Mouse (Mus musculus): Measurements from ENCODE around the gene Uaca.

Gene Uaca

GRCm38 (mm10) chr9:60794210-60794840, at the start of gene Uaca:
TSS of gene Uaca (plus strand) at chr9:60794542.
- no peak for DNase-seq (ENCODE audit: low read depth, low spot score)

GRCm38 (mm10) chr9:60744971-60745370, 49.4 kb upstream of the Uaca start:
- no peak for DNase-seq (ENCODE audit: low read depth, low spot score)

GRCm38 (mm10) chr9:60746561-60746960, 47.8 kb upstream of the Uaca start:
- no peak for DNase-seq (ENCODE audit: low read depth, low spot score)

- DNase-seq (ENCODE audit: low read depth, low spot score): no peak
Observed at GRCm38 (mm10) chr9:60747672-60748071, 46.7 kb upstream of the Uaca start.

GRCm38 (mm10) chr9:60748191-60748590, 46.2 kb upstream of the Uaca start:
- DNase-seq (ENCODE audit: low read depth, low spot score): no peak

GRCm38 (mm10) chr9:60749105-60749504, 45.2 kb upstream of the Uaca start:
- DNase-seq (ENCODE audit: low read depth, low spot score): no peak

GRCm38 (mm10) chr9:60751098-60751497, 43.2 kb upstream of the Uaca start:
- no peak for DNase-seq (ENCODE audit: low read depth, low spot score)

GRCm38 (mm10) chr9:60751971-60752370, 42.4 kb upstream of the Uaca start:
- DNase-seq (ENCODE audit: low read depth, low spot score): no peak

- no peak for DNase-seq (ENCODE audit: low read depth, low spot score)
Observed at GRCm38 (mm10) chr9:60752636-60753035, 41.7 kb upstream of the Uaca start.

- DNase-seq (ENCODE audit: low read depth, low spot score): peak; percentile 38
Observed at GRCm38 (mm10) chr9:60756258-60756657, 38.1 kb upstream of the Uaca start.

- no peak for DNase-seq (ENCODE audit: low read depth, low spot score)
Observed at GRCm38 (mm10) chr9:60756866-60757740, 37.2 kb upstream of the Uaca start.

- DNase-seq (ENCODE audit: low read depth, low spot score): no peak
Observed at GRCm38 (mm10) chr9:60757817-60758216, 36.5 kb upstream of the Uaca start.

- no peak for DNase-seq (ENCODE audit: low read depth, low spot score)
Observed at GRCm38 (mm10) chr9:60759436-60760007, 34.8 kb upstream of the Uaca start.

- no peak for DNase-seq (ENCODE audit: low read depth, low spot score)
Observed at GRCm38 (mm10) chr9:60765181-60765580, 29.2 kb upstream of the Uaca start.

- DNase-seq (ENCODE audit: low read depth, low spot score): no peak
Observed at GRCm38 (mm10) chr9:60768393-60768792, 25.9 kb upstream of the Uaca start.

- no peak for DNase-seq (ENCODE audit: low read depth, low spot score)
Observed at GRCm38 (mm10) chr9:60769711-60770111, 24.6 kb upstream of the Uaca start.

- no peak for DNase-seq (ENCODE audit: low read depth, low spot score)
Observed at GRCm38 (mm10) chr9:60773713-60774112, 20.6 kb upstream of the Uaca start.

GRCm38 (mm10) chr9:60776899-60777298, 17.4 kb upstream of the Uaca start:
- DNase-seq (ENCODE audit: low read depth, low spot score): no peak

- no peak for DNase-seq (ENCODE audit: low read depth, low spot score)
Observed at GRCm38 (mm10) chr9:60782057-60782789, 12.1 kb upstream of the Uaca start.

- DNase-seq (ENCODE audit: low read depth, low spot score): no peak
Observed at GRCm38 (mm10) chr9:60785069-60785468, 9.3 kb upstream of the Uaca start.

- DNase-seq (ENCODE audit: low read depth, low spot score): no peak
Observed at GRCm38 (mm10) chr9:60787517-60788110, 6.7 kb upstream of the Uaca start.

- no peak for DNase-seq (ENCODE audit: low read depth, low spot score)
Observed at GRCm38 (mm10) chr9:60790282-60790681, 4.1 kb upstream of the Uaca start.

All from CD4-positive helper T cell, adult 2 months (primary cell).